In the genomic region with DNA sequence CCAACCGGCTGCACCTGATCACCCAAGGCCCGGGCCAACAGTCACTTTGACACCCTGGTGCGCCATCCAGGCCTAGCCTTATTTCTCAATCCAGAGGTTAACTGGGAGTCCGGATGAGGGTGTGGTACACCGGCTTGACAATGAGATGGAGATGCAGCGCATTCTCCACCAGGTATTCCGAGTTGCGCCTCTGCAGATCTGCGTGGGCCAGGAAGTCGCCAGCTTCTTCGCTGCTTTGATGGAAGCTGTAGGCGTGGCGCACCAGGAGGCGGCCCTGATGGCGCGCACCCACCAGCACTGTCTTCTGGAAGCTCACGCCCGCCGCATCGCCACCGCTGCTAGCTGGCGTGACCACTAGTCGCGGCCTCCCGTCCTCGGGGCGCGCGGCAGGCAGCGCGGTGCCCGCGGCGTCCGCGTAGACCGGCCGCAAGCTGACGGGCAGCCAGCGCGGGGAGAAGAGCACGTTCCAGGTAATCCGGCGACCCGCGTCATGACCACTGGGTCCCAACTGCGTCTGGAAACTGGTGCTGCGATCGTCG, we compare ENCODE assay signal across 7 mouse cellular contexts. TPM values are rescaled to one million over a fixed set of nuclear protein-coding genes. Genes with fewer than 3 reads are reported as not detected.
DNase-seq lines count a peak whose midpoint lies in the region; ATAC-seq lines count a peak whose summit lies in the region.

No protein-coding gene starts in this region.

- peak overlapping the region; percentile 29 for H3K9ac ChIP-seq in lung, embryonic 16.5 days (ENCODE audit: low read length)
- no peak overlapping the region for H3K9ac ChIP-seq in embryonic facial prominence, embryonic 15.5 days

- no peak overlapping the region for H3K27ac ChIP-seq in lung, embryonic 16.5 days (ENCODE audit: low read length)
- no peak overlapping the region for H3K27ac ChIP-seq in embryonic facial prominence, embryonic 15.5 days (replicated peaks)
- no peak overlapping the region for H3K27ac ChIP-seq in limb, embryonic 10.5 days

- 1% methylated on average over 50 of the region's 50 CpGs for WGBS in lung, embryonic 16.5 days
- WGBS in embryonic facial prominence, embryonic 15.5 days, result 3% methylated on average over 50 of the region's 50 CpGs
- WGBS in limb, embryonic 10.5 days, result 3% methylated on average over 50 of the region's 50 CpGs

- H3K9me3 ChIP-seq in lung, embryonic 16.5 days (ENCODE audit: control insufficient read depth, low read length), result no peaks in the 10 kb centered on the region
- no peaks in the 10 kb centered on the region for H3K9me3 ChIP-seq in embryonic facial prominence, embryonic 15.5 days (replicated peaks)
- H3K9me3 ChIP-seq in limb, embryonic 10.5 days (replicated peaks), result no peaks in the 10 kb centered on the region

- H3K36me3 ChIP-seq in lung, embryonic 16.5 days (ENCODE audit: control insufficient read depth, insufficient read depth, low read length), result no peaks in the 10 kb centered on the region
- H3K36me3 ChIP-seq in embryonic facial prominence, embryonic 15.5 days, result no peaks in the 10 kb centered on the region
- H3K36me3 ChIP-seq in limb, embryonic 10.5 days, result no peaks in the 10 kb centered on the region

- peak overlapping the region; percentile 79 for H3K4me2 ChIP-seq in lung, embryonic 16.5 days (ENCODE audit: low read depth, low read length)
- H3K4me2 ChIP-seq in embryonic facial prominence, embryonic 15.5 days (replicated peaks), result peak overlapping the region; percentile 79

- no peak for ATAC-seq in lung, embryonic 16.5 days (ENCODE audit: low read depth)
- no peak for ATAC-seq in embryonic facial prominence, embryonic 15.5 days (ENCODE audit: insufficient number of reproducible peaks, low FRiP score, low TSS enrichment, low read depth)

- peaks cover 18% of the 10 kb centered on the region for H3K4me1 ChIP-seq in lung, embryonic 16.5 days (replicated peaks; ENCODE audit: control insufficient read depth, insufficient read depth, low read length)
- peaks cover 40% of the 10 kb centered on the region for H3K4me1 ChIP-seq in embryonic facial prominence, embryonic 15.5 days
- H3K4me1 ChIP-seq in limb, embryonic 10.5 days, result peaks cover 48% of the 10 kb centered on the region

- H3K27me3 ChIP-seq in lung, embryonic 16.5 days (ENCODE audit: control insufficient read depth, insufficient read depth, low read depth, low read length), result peaks cover 72% of the 10 kb centered on the region
- H3K27me3 ChIP-seq in embryonic facial prominence, embryonic 15.5 days, result peaks cover 80% of the 10 kb centered on the region
- H3K27me3 ChIP-seq in limb, embryonic 10.5 days (ENCODE audit: low read depth, poor library complexity, severe bottlenecking), result peaks cover 100% of the 10 kb centered on the region

- DNase-seq in lung, postnatal 25 days (ENCODE audit: low spot score), result no peak
- no peak for DNase-seq in limb, embryonic 10.5 days (ENCODE audit: low spot score)
- DNase-seq in right cerebral cortex, postnatal 14 days, result peak; percentile 40
- DNase-seq in adrenal gland, adult 8-10 months, result no peak
- no peak for DNase-seq in ovary, postnatal 10 days (ENCODE audit: low spot score)

- peak overlapping the region; percentile 51 for H3K4me3 ChIP-seq in lung, embryonic 16.5 days (ENCODE audit: low read length)
- peak overlapping the region; percentile 44 for H3K4me3 ChIP-seq in embryonic facial prominence, embryonic 15.5 days (replicated peaks)
- peak overlapping the region; percentile 54 for H3K4me3 ChIP-seq in limb, embryonic 10.5 days

RNA-seq across cellular contexts. Expression of a gene that starts 4.3 kb away (rescaled TPM):
- polyA plus RNA-seq in lung, embryonic 16.5 days (2015; fragmentation: Nextera tagmentation; extraction: Ambion mirVana), result 0.23 and 0.34 TPM in 2 replicates
- 3.6 and 4.2 TPM in 2 replicates for polyA plus RNA-seq in embryonic facial prominence, embryonic 15.5 days (2015; fragmentation: Nextera tagmentation; extraction: Ambion mirVana)
- 0.14 TPM in 1 of 2 replicates, not detected in the other for polyA plus RNA-seq in limb, embryonic 10.5 days (2016; fragmentation: Nextera tagmentation; extraction: Ambion mirVana)
- not detected for total RNA-seq in adrenal gland, adult 8-10 months (2022)

RNA-seq across cellular contexts. Expression of a gene that starts 7.3 kb away (rescaled TPM):
- polyA plus RNA-seq in lung, embryonic 16.5 days (2015; fragmentation: Nextera tagmentation; extraction: Ambion mirVana), result not detected in 2 replicates
- polyA plus RNA-seq in embryonic facial prominence, embryonic 15.5 days (2015; fragmentation: Nextera tagmentation; extraction: Ambion mirVana), result not detected in 2 replicates
- polyA plus RNA-seq in limb, embryonic 10.5 days (2016; fragmentation: Nextera tagmentation; extraction: Ambion mirVana), result not detected in 2 replicates
- not detected for total RNA-seq in adrenal gland, adult 8-10 months (2022)

RNA-seq across cellular contexts. Expression of a gene that starts 26.2 kb away (rescaled TPM):
- polyA plus RNA-seq in lung, embryonic 16.5 days (2015; fragmentation: Nextera tagmentation; extraction: Ambion mirVana), result 0.46 and 0.72 TPM in 2 replicates
- polyA plus RNA-seq in embryonic facial prominence, embryonic 15.5 days (2015; fragmentation: Nextera tagmentation; extraction: Ambion mirVana), result 1.7 and 3.2 TPM in 2 replicates
- 0.13 TPM in 1 of 2 replicates, not detected in the other for polyA plus RNA-seq in limb, embryonic 10.5 days (2016; fragmentation: Nextera tagmentation; extraction: Ambion mirVana)
- 1 to 10 TPM in 1 of 4 experiments, under 1 TPM in 3; 0.38 to 1.3 (median 0.76) TPM for total RNA-seq in adrenal gland, adult 8-10 months (2022)

RNA-seq across cellular contexts. Expression of a gene that starts 59.5 kb away (rescaled TPM):
- 30.7 and 33.2 TPM in 2 replicates for polyA plus RNA-seq in lung, embryonic 16.5 days (2015; fragmentation: Nextera tagmentation; extraction: Ambion mirVana)
- 40.4 and 45.4 TPM in 2 replicates for polyA plus RNA-seq in embryonic facial prominence, embryonic 15.5 days (2015; fragmentation: Nextera tagmentation; extraction: Ambion mirVana)
- polyA plus RNA-seq in limb, embryonic 10.5 days (2016; fragmentation: Nextera tagmentation; extraction: Ambion mirVana), result 40.7 and 50.1 TPM in 2 replicates
- 1 to 10 TPM; 4.3 to 7.7 (median 4.6) TPM for total RNA-seq in adrenal gland, adult 8-10 months (2022)
